Mouse (Mus musculus) layer of hippocampus, postnatal 14 days (tissue): Measurements from ENCODE around the gene Sycp2. TPM values are rescaled to one million over a fixed set of nuclear protein-coding genes. Genes with fewer than 3 reads are reported as not detected.

Experiments used
- DNase-seq, 2 experiments: peaks; one replicate each; pipeline ENCODE4 v3.0.0; 2021 to 2022; ENCODE audit warnings: low spot score in 2 of 2, mixed read lengths in 1 of 2
- long read RNA-seq, 2 experiments: library from polyadenylated mRNA; stranded (forward); transcript quantifications; one replicate each; pipeline ENCODE4 v2.0.0; 2021
- total RNA-seq, 2 experiments: library from RNA; stranded (reverse); gene quantifications; 2 replicates each; pipeline ENCODE4 v1.2.3; 2021

The Sycp2 gene
- total RNA-seq, result 1 to 10 TPM in 1 of 2 experiments, under 1 TPM in 1; 0.53 to 1.2 TPM
- long read RNA-seq, experiment 1, result 0 reads
- long read RNA-seq, experiment 2, partial matches to known transcripts, result 0 of 1 reads
- long read RNA-seq, experiment 2, other reads (novel, unspliced or antisense), result 1 of 1 reads

DNA sequence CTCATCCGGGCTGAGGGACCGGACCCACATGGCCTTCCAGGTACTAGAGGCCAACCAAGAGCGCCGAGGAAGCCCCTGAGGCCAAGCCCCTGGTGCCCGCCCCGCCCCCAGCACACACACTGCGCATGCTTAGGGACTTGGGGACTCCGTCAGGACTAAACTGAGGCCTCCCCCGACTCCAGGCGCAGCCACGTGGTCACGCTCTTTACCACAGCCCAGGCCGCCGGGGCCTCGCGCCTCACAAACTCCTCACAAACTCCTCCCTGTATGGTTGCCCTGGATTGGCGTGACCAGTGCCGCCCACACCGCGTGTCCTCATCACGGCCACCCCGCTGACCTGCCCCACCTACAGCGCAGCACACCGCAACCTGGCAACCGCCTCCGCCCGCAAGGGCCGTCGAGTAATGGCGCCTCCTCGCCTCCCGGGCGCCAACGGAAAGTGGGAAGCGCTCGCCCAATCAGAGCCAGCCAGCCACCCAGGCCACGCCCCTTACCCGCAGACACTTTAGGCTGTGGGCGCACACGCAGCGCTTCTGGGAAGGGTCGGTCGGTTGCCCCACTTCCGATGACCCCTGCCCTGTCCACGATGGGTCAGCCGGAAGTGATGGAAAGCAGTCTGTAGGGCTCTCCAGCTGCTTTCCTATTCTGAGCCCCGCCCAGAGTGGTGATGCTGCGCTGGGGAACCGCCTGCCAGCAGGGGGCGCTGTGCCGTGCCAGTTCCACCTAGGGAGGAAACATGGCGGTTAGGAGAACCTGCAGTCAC lies at the start of gene Sycp2:
Sycp2 (minus strand) TSS at position 633 of the 763 bp plus-strand sequence.
- DNase-seq, result no peak

DNA sequence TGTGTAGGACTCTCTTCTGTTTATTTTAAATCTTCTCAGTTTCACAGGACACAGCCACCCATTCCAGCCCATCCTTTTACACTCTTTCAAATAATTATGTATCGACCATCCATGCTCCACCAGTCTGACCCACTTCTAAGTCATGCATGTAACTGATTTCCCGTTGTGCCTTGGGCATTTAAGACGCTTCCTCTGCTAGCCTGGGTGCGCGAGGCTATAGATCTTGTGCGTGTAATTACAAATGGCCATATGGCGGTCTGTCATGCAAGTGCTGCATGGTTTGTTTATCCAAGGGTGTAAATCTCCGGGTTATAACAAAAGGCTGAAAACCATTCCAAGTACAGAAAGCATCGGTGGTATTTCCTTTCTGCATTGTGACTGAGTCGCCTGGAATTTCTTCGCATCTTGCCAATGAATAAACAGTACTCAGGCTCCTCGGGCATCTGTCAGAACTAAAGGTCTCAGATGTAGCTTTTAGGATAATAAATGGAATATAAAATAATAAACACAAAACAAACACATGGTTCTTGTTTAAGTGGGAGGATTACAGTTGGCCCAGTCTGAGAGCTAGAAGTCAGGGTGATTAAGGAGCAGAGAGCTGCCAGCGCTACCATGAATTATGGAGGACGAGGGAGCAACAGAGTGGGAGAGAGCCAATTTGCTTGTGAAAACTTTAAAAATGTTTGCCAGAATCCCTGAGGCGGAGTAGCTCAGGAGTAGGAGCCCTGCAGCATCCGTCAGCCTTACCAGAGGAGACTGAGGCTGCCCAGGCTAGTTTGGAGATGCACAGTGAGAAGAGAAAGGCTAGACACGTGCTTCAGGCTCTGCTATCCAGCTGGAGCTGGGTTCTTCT lies 47.4 kb upstream of the Sycp2 start:
- peak in 1 of 2 experiments; percentile 10 for DNase-seq

DNA sequence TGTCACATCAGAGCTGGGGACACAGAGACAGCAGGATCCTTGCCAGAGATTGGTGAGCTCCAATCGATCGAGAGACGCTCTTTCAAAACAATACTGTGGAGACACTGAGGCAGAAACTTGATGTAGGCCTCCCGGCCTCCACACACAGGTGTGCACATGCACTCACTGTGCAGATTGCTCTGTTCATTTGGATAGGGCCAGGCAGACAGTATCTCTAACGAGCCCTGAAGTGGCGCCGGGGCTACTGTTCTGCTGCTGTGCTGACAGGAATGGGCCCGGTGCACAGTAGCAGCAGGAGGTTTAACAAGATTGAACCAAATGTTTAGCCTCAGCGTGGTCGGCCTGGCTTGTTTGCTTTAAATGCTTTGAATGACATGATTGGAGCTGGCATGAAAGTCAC lies 43.5 kb upstream of the Sycp2 start:
- no peak for DNase-seq

DNA sequence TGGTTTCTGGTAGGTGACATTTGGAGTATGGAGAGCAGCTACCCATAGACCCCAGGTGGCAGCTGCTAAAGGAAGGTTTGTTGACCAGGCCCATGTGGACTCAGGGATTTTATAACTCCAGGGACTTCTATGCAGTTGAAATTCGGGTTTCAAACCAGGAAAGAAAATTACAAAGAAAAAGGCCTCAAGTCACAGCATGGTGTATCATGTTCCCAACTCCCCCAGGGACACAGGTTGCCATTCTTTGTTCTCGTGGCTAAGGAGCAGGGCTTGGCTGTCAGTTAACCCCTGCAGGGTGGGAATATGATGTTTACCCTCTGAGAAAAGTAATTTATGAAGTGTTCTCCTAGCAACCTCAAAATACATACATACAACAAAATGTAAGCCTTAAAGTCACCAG lies 42.8 kb upstream of the Sycp2 start:
- DNase-seq, result no peak

DNA sequence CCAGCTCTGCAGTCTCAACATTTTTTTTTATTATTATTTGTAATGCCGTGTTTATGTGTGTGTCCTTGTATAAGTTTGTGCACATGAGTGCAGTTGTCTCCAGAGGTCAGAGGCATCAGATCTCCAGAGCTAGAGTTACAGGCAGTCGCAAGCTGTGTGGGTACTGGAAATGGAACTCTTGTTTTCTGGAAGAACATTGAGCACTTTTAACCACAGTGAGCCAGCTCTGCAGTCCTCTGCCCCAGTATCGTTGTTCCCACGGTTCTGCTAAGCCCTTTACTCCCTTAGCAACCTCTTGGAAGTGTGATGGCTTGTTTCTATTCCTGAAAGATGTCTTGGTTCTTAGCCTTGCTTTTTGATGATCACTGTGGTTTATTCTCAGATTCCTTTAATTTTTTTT lies 41.9 kb upstream of the Sycp2 start:
- DNase-seq, result no peak

DNA sequence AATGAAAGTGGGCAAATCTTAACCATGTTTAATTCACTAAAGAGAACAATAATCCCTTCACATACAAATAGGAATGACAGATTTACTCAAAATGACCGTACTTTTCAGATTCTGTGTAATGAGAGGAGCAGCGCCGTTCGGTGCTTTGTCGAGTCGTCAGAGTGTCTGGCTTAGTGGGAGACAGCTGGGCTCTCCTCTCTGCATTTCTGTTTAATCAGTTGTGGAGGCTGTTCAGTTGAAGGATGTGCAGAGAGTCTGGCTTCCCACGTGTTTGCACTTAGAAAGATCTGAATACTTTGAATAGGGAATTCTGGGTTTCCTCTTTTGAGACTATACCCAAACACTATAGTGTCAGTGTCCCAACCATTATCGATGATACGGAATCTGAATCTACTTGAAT lies 29.8 kb upstream of the Sycp2 start:
- DNase-seq, result no peak

DNA sequence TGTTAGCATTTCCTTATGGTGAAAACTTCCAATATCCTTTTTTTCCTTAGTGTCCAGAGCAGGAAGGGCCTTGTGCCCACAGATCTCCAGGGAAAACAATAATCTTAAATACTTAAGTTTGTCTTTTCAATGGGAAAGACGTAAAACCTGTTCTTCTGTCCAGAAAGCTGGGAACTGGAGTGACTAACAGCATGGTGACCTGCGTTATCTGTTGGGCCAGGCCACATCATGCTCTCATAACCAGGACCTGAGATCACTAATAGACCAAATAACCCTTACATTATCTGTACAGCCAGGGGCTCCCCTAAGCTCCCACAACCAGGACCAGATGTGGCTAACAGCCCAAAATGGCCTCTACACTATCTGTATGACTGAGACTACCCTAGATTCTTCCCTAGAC lies 26.4 kb upstream of the Sycp2 start:
- no peak for DNase-seq

DNA sequence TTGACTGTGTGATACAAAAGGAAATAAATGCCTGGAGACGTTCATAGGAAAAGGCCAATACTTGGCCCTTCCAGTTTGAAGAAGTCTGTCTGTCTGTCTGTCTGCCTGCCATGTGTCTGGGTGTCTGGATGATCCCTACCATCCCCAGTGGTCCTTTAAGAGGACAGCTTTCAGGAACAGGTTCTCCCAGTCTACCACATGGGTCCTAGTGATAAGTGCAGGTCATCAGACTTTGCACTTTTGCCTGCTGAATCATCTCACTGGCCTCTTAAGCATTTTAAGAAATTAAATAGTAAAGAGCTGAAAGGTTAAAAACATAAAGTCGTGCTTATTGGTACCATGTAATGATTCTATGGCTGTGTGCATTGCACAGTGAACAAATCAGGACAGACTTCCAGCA lies 26.0 kb upstream of the Sycp2 start:
- no peak for DNase-seq

DNA sequence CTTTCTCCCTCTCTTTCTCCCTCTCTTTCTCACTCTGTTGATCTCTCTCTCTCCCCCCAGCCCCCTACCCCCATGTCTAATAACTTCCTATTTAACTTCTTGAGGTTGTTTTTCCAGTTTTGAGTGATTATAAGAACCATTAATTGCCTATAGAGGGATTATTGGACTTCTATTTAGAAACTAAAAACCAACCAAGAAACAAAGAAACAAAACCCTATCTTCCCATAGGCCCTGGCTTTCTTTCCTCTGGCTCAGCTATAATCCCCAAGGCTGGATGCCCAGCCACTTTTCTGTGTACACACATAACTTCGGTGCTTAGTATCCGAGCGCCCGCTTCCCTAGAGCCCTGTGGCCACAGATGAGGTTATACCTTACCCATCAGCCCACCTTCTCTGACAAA lies 22.7 kb upstream of the Sycp2 start, which contains the start of gene Cdh26:
Cdh26 (plus strand) TSS at position 301 of the 400 bp plus-strand sequence.
- DNase-seq, result no peak

DNA sequence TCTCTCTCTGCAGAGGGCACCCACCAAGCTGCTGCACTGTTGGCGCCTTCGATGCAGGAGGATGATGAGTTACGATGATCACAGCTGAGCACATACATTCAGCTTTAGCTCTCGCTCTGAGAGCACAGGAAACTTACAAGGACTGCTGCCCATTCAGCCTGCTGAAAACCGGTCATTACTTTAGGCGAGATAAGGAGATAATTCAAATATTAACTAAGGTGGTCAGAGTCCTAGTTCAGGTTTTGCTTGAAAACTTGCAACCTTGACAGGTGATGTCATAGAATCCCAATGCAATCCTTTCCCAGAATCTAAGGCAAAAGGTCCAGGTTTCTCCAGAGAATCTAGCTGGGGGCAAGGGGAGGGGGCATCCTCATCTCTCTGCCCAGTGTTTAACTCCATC lies 21.9 kb upstream of the Sycp2 start:
- no peak for DNase-seq

DNA sequence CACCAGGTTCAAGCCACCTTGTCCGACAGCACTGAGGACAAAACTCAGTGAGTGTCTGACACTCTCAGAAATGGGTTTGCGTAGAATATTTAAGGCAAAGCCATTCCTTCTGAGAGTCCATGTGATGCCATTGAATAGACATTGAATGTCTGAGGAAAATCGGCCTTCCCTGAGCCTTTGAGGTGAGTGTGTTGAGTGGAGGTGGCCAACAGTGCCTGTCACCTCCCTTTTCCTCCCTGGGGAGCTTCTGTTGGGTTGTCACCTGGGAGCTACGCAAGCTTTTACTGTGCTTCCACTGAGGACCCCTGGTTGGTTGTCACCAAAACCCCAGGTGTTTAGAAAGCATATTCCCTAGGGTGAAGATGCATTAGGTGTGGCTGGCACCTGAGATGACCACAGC lies 21.2 kb upstream of the Sycp2 start:
- DNase-seq, result no peak

DNA sequence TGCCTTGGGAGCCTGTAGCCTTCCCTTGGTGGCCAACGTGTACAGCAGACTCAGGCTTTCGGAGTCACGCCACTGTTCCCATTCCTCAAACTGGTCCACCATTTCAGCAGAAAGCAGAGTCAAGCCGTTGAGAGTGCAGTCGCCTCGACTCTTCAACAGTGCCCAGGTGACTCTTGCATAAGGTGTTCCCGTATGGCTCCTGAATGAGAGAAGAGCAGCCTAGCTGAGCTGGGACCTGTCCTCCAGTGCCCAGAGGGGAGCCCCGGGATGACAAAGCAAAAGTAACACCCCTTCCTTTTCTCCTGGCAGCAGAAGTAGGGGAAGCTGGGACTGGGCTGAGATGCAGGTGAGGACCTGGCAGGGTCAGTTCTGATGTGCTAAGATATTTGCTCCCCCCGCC lies 20.7 kb upstream of the Sycp2 start:
- DNase-seq, result no peak

DNA sequence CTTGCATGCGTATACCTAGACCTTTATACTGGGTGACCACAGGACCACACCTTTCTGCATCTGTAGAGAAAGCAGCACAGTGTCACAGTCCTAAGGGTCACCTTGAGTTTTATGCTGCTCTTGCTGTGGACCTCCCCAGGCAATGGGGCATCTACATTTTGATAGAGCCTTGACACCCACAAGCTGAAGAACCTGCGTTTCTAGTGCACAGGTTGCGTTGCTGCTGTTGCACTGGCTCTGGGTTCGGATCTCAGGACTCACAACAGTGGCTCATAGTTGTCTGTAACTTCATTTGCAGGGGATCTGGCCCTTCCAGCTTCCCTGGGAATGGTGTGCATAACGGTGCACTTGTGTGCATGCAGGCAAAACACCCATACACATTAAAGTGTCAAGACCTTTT lies 19.7 kb upstream of the Sycp2 start:
- DNase-seq, result no peak

DNA sequence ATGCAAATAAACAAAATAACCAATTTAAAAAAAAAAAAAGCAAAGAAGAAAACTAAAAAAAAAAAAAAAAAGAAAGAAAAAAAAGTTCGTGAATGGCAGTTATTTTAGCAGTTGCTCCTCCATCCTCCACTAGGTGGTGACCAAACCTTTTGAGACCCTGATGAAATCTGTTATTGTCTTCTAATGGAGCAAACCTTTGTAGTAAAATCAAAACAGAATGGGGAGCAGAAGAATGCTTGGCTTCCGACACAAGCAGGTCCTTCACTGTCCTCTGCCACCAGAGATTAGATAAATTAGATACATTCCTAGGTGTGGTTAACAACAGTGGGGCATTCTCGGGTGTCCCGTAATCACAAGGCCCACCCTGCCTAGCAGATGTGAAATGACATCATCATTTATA lies 18.7 kb upstream of the Sycp2 start:
- DNase-seq, result peak; percentile 23 to 55

DNA sequence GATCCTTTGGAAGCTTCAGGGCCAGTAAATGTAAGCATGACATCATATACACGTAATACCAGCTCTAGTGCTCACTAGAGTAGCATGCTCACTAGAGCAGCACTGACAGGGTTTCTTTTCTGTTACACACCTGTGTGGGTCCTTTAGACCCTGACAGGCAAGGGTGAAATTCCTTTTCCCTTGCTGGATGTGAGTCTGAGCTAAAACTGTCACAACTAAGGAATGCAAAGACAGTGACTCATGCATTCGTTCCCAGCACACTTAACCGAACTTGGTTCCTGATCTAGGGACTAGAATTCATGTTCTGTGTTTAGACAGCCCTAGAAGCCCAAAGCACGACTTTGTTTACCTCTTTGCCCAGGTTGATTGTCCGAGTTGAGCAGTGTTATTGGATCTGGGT lies 15.7 kb upstream of the Sycp2 start:
- peak in 1 of 2 experiments; percentile 0 for DNase-seq

DNA sequence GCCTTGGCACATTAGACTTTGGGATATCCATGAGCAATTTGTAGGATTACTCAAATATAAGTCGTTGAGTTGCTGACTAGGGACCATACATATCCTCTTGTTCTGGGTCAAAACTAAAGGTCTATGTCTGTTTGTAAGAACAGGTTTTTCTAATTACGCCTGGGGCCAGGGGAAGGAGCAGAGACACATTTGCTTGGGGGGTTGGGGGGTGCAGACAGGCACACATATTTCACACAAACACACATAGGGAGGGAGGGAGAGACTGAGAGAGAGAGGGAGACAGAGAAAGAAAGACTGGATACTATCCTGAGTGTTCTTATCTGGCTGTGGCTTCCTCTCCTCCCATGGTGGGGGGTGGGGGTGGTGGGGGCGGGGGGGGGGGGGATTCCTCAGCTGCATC lies 14.7 kb upstream of the Sycp2 start:
- DNase-seq, result no peak

DNA sequence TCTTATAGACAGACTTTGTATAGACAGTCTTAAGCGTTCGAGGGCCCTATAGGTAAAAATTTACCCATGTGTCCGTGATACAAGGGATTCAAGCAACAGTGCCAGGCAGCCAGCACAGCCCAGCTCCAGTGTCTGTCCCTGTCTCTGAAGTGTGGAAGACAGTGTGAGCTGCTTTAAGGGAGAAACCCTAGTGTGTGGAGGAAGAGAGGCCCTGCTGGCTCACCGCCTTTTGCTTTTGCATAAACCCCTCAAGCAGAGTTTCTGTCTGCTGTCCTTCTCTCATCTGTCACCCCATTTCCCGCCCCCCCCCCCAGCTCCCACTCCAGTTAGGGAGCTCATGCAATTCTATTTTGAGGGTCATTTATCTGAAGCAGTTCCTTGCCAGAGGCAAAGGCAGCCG lies 14.1 kb upstream of the Sycp2 start:
- no peak for DNase-seq

DNA sequence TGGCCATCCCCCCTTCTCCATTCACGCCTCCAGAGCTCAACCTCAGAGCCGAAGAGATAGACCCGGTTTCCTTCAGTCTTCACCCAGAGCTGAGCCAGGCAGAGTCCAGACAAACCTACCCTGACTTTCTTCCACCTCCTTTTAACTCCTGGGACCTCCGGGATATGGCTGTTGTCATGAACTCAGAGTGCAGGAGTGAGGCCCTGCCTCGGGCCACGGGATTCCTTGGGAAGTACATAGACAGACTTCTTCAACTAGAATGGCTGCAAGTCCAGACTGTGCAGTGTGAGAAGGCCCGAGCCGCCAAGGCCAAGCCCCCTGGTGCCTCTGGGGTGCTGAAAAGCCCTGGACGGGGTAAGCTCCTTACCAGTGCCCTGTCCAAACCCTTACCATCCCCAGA lies 13.1 kb upstream of the Sycp2 start:
- no peak for DNase-seq

DNA sequence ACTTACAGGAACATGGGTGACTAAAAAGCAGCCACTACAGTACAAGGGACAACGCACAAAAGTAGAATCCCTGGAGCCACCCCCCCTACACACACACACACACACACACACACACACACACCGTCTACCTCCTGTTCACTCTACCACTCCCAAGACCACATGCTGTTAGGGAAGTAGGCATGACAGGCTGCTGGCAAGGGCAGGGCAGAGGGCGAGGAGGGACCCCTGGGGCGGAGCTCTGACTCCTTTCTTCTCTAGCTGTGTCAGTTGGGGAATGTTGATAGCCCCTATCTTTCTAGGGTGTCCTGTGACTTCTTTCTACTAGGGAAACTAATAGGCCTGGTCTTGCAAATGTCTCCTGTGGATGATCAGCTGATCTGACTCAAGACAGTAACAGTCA lies 9.5 kb upstream of the Sycp2 start:
- no peak for DNase-seq

DNA sequence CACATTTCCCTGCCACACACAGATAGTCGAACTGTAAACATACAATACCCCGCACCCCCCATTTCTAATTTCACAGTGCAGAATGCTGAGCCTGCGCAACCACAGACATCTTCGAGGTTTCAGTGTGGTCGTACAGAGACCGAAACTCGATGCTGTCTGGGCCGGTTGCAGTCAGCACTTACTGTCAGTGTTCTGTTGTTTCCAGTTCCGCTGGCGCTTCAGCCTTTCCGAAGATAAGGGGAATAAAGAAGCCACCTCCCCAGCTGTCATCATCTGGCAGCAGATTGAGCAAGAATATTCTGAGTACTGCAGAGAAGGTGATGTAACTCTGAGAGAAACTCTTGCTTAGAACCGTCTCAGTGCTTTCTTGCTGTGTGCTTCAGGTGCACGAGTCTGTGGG lies 8.9 kb upstream of the Sycp2 start:
- DNase-seq, result no peak

DNA sequence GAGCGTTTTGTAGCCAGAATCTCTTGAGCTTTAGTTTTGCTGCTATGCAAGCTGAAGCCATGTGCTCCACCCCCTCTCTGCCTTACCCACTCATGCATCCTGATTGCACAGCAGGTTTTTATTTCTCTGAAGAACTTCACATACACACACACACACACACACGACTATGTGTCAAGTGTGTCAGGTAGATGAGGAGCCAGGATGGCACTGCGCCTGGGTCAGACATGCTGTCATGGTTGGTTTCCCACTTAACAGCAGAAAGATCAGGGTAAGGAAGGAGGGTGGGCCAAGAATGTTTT lies 7.6 kb upstream of the Sycp2 start:
- DNase-seq, result no peak
